Mouse (Mus musculus): ENCODE data around the gene Upf3b. TPM values are rescaled to one million over a fixed set of nuclear protein-coding genes. Genes with fewer than 3 reads are reported as not detected.
"Not testable (repeated sequence)": the region's sequence is repeated elsewhere in the genome, so short reads cannot be mapped to it uniquely, and the experiment has no call there.

Upf3b gene
- polyA plus RNA-seq, 1 experiment, result 40.1 TPM

GRCm38 (mm10) chrX:37088778-37089177, 21.3 kb downstream of the Upf3b start:
- Histone ChIP-seq H3K4me1 (ENCODE audit: control insufficient read depth, insufficient read depth, low read length) (no peaks in the 10 kb centered on the region), H3K27ac (ENCODE audit: insufficient read depth, low read length) (no peak overlapping the region), H3K4me3 (replicated peaks; ENCODE audit: insufficient read depth, low read depth, low read length) (no peak overlapping the region), H3K27me3 (ENCODE audit: control insufficient read depth, insufficient read depth, low read length) (no peaks in the 10 kb centered on the region)
- no peak for DNase-seq
- no peak for TF ChIP-seq CTCF (IDR thresholded peaks at IDR 0.05; ENCODE audit: borderline replicate concordance, insufficient read depth, low read depth, low read length)
- 92% methylated on average over 1 of the region's 1 CpGs for WGBS

- no peak for TF ChIP-seq POLR2A (IDR thresholded peaks at IDR 0.05; ENCODE audit: borderline replicate concordance, insufficient read depth, low read length)
- TF ChIP-seq CTCF (IDR thresholded peaks at IDR 0.05; ENCODE audit: borderline replicate concordance, insufficient read depth, low read depth, low read length), result no peak
- no peak for DNase-seq
- Histone ChIP-seq H3K4me1 (ENCODE audit: control insufficient read depth, insufficient read depth, low read length) (no peaks in the 10 kb centered on the region), H3K4me3 (replicated peaks; ENCODE audit: insufficient read depth, low read depth, low read length) (peak overlapping the region; percentile 100), H3K27me3 (ENCODE audit: control insufficient read depth, insufficient read depth, low read length) (no peaks in the 10 kb centered on the region), H3K27ac (ENCODE audit: insufficient read depth, low read length) (peak overlapping the region; percentile 31; the same call in 1 of the 2 replicates)
- WGBS, result 7% methylated on average over 9 of the region's 9 CpGs
Measured at GRCm38 (mm10) chrX:37085665-37086064, 24.5 kb downstream of the Upf3b start.

GRCm38 (mm10) chrX:37084927-37085660, 25.0 kb downstream of the Upf3b start, which contains the start of gene Rpl39:
Gene Rpl39, minus strand, starts transcription at chrX:37085402.
- peak within 1 kb of the TSS; percentile 100 for H3K4me3 ChIP-seq (replicated peaks; ENCODE audit: insufficient read depth, low read depth, low read length)
- no peaks in the 10 kb centered on the region for H3K4me1 ChIP-seq (ENCODE audit: control insufficient read depth, insufficient read depth, low read length)
- 6% methylated on average over 37 of the region's 38 CpGs for WGBS
- TF ChIP-seq POLR2A (IDR thresholded peaks at IDR 0.05; ENCODE audit: borderline replicate concordance, insufficient read depth, low read length) (peak; percentile 56; the same call in 1 of the 2 replicates), CTCF (IDR thresholded peaks at IDR 0.05; ENCODE audit: borderline replicate concordance, insufficient read depth, low read depth, low read length) (no peak)
- H3K27ac ChIP-seq (ENCODE audit: insufficient read depth, low read length), result peak within 1 kb of the TSS; percentile 67
- H3K27me3 ChIP-seq (ENCODE audit: control insufficient read depth, insufficient read depth, low read length), result no peaks in the 10 kb centered on the region
- peak; percentile 88 for DNase-seq

- Histone ChIP-seq H3K27ac (ENCODE audit: insufficient read depth, low read length) (peak overlapping the region; percentile 37; the same call in 1 of the 2 replicates), H3K4me3 (replicated peaks; ENCODE audit: insufficient read depth, low read depth, low read length) (peak overlapping the region; percentile 100), H3K4me1 (ENCODE audit: control insufficient read depth, insufficient read depth, low read length) (no peaks in the 10 kb centered on the region), H3K27me3 (ENCODE audit: control insufficient read depth, insufficient read depth, low read length) (no peaks in the 10 kb centered on the region)
- WGBS, result 7% methylated on average over 19 of the region's 19 CpGs
- DNase-seq, result peak; percentile 9 to 11
- TF ChIP-seq POLR2A (IDR thresholded peaks at IDR 0.05; ENCODE audit: borderline replicate concordance, insufficient read depth, low read length) (no peak), CTCF (IDR thresholded peaks at IDR 0.05; ENCODE audit: borderline replicate concordance, insufficient read depth, low read depth, low read length) (no peak)
Measured at GRCm38 (mm10) chrX:37084318-37084926, 25.7 kb downstream of the Upf3b start.

GRCm38 (mm10) chrX:37081194-37081593, 28.9 kb downstream of the Upf3b start:
- Histone ChIP-seq H3K4me1 (ENCODE audit: control insufficient read depth, insufficient read depth, low read length) (no peaks in the 10 kb centered on the region), H3K27me3 (ENCODE audit: control insufficient read depth, insufficient read depth, low read length) (no peaks in the 10 kb centered on the region), H3K27ac (ENCODE audit: insufficient read depth, low read length) (no peak overlapping the region), H3K4me3 (replicated peaks; ENCODE audit: insufficient read depth, low read depth, low read length) (no peak overlapping the region)
- TF ChIP-seq CTCF (IDR thresholded peaks at IDR 0.05; ENCODE audit: borderline replicate concordance, insufficient read depth, low read depth, low read length), result no peak
- TF ChIP-seq POLR2A (IDR thresholded peaks at IDR 0.05; ENCODE audit: borderline replicate concordance, insufficient read depth, low read length), result no peak
- WGBS, result 49% methylated on average over 6 of the region's 6 CpGs
- DNase-seq, result no peak

GRCm38 (mm10) chrX:37080345-37080744, 29.8 kb downstream of the Upf3b start:
- H3K4me1 ChIP-seq (ENCODE audit: control insufficient read depth, insufficient read depth, low read length); H3K4me3 ChIP-seq (replicated peaks; ENCODE audit: insufficient read depth, low read depth, low read length); H3K27me3 ChIP-seq (ENCODE audit: control insufficient read depth, insufficient read depth, low read length); DNase-seq; H3K27ac ChIP-seq (ENCODE audit: insufficient read depth, low read length): not testable (repeated sequence)
- WGBS, result 60% methylated on average over 4 of the region's 4 CpGs

- no peak for DNase-seq
- TF ChIP-seq CTCF (IDR thresholded peaks at IDR 0.05; ENCODE audit: borderline replicate concordance, insufficient read depth, low read depth, low read length) (no peak), POLR2A (IDR thresholded peaks at IDR 0.05; ENCODE audit: borderline replicate concordance, insufficient read depth, low read length) (no peak)
- no peak overlapping the region for H3K27ac ChIP-seq (ENCODE audit: insufficient read depth, low read length)
- H3K27me3 ChIP-seq (ENCODE audit: control insufficient read depth, insufficient read depth, low read length), result no peaks in the 10 kb centered on the region
- no peaks in the 10 kb centered on the region for H3K4me1 ChIP-seq (ENCODE audit: control insufficient read depth, insufficient read depth, low read length)
- 78% methylated on average over 8 of the region's 8 CpGs for WGBS
- no peak overlapping the region for H3K4me3 ChIP-seq (replicated peaks; ENCODE audit: insufficient read depth, low read depth, low read length)
Measured at GRCm38 (mm10) chrX:37076651-37077050, 33.5 kb downstream of the Upf3b start.

GRCm38 (mm10) chrX:37074262-37074892, 35.7 kb downstream of the Upf3b start:
- Histone ChIP-seq H3K4me1 (ENCODE audit: control insufficient read depth, insufficient read depth, low read length) (no peaks in the 10 kb centered on the region), H3K27me3 (ENCODE audit: control insufficient read depth, insufficient read depth, low read length) (no peaks in the 10 kb centered on the region), H3K4me3 (replicated peaks; ENCODE audit: insufficient read depth, low read depth, low read length) (no peak overlapping the region), H3K27ac (ENCODE audit: insufficient read depth, low read length) (no peak overlapping the region)
- peak; percentile 29 to 68 for DNase-seq
- 33% methylated on average over 9 of the region's 9 CpGs for WGBS
- no peak for TF ChIP-seq POLR2A (IDR thresholded peaks at IDR 0.05; ENCODE audit: borderline replicate concordance, insufficient read depth, low read length)
- peak; percentile 63; the same call in 1 of the 2 replicates for TF ChIP-seq CTCF (IDR thresholded peaks at IDR 0.05; ENCODE audit: borderline replicate concordance, insufficient read depth, low read depth, low read length)
